Mouse (Mus musculus): ENCODE data around the gene Tcea3.

Gene Tcea3

GRCm38 (mm10) chr4:136281611-136282010, 34.1 kb downstream of the Tcea3 start:
- no peak for DNase-seq (ENCODE audit: low spot score)

DNA sequence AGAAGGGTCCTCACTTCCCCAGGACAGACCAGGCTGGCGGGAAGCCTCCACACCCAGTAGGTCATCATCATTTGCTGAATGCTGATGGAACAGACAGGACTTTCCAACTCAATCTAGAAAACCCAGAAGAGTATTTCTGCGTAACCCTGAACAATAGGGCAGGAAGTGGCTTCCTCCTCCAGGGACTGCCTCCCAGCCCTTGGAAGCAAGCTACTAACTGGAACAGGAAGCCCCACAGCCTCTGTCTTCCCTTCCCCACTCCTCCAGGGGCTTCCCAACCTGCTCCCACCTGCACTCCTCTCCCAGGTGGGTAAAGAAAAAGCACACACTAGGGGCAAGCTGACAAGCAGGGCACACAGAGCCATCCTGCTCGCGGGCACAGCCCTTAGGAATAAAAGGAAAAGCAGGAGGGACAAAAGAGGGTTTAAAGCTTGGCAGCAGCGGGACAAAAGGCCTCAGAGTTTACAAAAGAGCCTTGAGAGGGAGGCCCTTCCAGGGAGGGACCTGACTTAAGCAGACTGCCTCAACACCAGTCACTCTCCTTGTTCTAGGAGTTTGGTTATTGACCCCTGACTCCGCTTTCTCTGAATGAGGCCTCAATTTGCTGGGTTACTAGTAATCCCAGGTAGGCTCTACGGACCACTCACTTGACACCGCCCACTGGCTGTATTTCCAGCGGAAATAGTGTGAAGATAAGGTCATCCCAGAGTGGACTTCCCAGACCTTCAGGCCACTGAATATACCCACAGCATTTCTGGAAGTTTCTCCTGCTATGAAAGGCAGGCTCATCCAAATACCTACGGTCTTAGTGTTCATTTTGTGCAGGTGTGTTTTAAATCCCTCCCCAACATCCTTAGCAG, 35.3 kb downstream of the Tcea3 start:
- peak; percentile 69 for DNase-seq (ENCODE audit: low spot score)

DNA sequence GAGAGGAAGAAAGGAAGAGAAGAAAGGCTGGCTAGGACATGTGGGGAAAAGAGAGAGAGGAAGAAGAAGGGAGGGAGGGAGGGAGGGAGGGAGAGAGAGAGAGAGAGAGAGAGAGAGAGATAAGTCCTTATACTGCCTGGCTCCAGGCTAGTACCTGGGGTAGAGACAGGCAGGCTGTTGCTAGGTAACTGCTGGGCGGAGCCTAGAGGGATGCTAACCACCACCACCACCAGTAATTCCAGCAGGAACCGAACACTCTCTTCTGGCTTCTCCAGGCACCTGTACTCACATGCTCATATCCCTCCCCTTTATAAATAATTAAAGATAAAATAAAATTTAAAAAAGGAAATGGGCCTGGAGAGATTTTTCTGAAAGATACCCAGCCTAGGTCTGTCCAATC, 36.3 kb downstream of the Tcea3 start:
- peak; percentile 31 for DNase-seq (ENCODE audit: low spot score)

GRCm38 (mm10) chr4:136284455-136284854, 36.9 kb downstream of the Tcea3 start, which contains the start of gene Zfp46:
Zfp46 (plus strand) TSS chr4:136284683.
- peak; percentile 16 for DNase-seq (ENCODE audit: low spot score)

- no peak for DNase-seq (ENCODE audit: low spot score)
Observed at GRCm38 (mm10) chr4:136284891-136285290, 37.4 kb downstream of the Tcea3 start.

GRCm38 (mm10) chr4:136285348-136285810, 37.9 kb downstream of the Tcea3 start:
- peak; percentile 98 for DNase-seq (ENCODE audit: low spot score)

GRCm38 (mm10) chr4:136285811-136286371, 38.4 kb downstream of the Tcea3 start:
- peak; percentile 97 for DNase-seq (ENCODE audit: low spot score)

DNA sequence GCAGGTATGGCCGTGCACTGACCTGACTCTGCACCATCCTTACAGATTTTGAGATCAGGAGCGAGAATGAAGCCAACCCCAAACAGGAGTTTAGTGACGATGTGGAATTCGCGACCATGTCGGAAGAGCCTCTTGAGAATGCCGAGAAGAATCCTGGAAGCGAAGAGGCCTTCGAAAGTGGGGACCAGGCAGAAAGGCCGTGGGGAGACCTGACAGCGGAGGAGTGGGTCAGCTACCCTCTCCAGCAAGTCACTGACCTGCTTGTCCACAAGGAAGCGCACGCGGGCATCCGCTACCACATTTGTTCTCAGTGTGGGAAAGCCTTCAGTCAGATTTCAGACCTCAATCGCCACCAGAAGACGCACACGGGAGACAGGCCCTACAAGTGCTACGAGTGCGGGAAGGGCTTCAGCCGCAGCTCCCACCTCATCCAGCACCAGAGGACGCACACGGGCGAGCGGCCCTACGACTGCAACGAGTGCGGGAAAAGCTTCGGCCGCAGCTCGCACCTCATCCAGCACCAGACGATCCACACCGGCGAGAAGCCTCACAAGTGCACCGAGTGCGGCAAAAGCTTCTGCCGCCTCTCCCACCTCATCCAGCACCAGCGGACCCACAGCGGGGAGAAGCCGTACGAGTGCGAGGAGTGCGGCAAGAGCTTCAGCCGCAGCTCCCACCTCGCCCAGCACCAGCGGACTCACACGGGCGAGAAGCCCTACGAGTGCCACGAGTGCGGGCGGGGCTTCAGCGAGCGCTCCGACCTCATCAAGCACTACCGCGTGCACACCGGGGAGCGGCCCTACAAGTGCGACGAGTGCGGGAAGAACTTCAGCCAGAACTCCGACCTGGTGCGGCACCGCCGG, 42.6 kb downstream of the Tcea3 start:
- peak; percentile 44 for DNase-seq (ENCODE audit: low spot score)

- peak; percentile 14 for DNase-seq (ENCODE audit: low spot score)
Observed at GRCm38 (mm10) chr4:136290781-136291595, 43.5 kb downstream of the Tcea3 start.

DNA sequence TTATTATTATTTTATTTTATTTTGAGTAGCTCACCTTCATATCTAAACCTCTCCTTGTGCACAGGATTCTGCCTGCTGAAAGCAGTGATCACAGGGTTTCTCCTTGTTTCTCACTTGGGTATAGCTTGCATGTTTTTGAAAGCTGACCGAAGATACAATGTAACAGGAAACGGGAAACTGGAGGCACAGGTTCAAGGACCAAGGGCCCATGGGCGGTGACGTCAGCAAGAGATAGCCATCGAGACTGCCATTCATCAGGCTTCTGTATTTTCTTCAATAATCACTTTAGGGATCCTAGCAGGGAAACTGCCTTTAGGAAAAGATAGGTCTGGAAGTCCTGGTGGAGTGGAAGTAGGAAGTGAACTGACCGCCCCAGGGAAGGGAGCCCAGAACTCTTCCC, 44.2 kb downstream of the Tcea3 start:
- DNase-seq (ENCODE audit: low spot score) = no peak

- no peak for DNase-seq (ENCODE audit: low spot score)
Observed at GRCm38 (mm10) chr4:136295941-136296340, 48.4 kb downstream of the Tcea3 start.

- DNase-seq (ENCODE audit: low spot score) = no peak
Observed at GRCm38 (mm10) chr4:136302462-136302861, 54.9 kb downstream of the Tcea3 start.

GRCm38 (mm10) chr4:136304181-136304580, 56.7 kb downstream of the Tcea3 start:
- DNase-seq (ENCODE audit: low spot score) = no peak

DNA sequence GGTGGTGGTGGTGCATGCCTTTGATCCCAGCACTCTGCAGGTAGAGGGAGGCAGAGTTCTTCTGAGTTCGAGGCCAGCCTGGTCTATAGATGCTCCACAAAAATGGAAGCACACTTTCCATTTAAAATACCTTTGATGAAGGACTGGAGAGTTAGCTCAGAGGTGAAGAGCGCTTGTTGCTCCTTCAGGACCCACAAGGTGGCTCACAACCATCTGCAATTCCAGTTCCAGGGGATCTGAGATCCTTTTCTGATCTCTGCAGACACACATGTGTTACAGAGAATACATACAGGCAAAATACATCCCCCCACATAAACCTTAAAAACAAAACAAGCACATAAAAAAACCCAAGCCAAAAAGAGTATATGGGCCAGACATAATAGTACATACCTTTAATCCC, 60.8 kb downstream of the Tcea3 start:
- peak; percentile 22 for DNase-seq (ENCODE audit: low spot score)

DNA sequence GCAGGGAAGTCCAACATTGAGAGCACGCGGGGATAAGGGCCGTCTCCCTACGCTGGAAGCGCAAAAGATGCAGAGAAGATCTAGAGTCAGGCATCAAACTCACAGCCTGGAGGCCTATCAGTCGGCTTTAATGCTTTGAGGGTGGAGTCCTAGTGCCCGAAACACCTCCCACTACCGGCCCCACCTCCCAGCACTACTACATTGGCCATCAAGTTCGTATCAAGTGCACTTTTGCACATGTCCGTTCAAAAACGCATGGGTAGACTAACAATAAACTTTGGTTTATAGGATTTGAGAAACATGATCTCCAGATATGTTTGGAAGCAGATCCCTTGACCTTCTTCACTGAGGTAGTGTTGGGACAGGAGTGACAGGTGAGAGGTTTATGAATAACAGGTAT, 62.3 kb downstream of the Tcea3 start:
- DNase-seq (ENCODE audit: low spot score) = peak; percentile 83

GRCm38 (mm10) chr4:136310229-136311041, 62.9 kb downstream of the Tcea3 start, which contains the start of gene Hnrnpr:
Hnrnpr (plus strand) TSS chr4:136310942.
- DNase-seq (ENCODE audit: low spot score) = peak; percentile 99

- DNase-seq (ENCODE audit: low spot score) = peak; percentile 57
Observed at GRCm38 (mm10) chr4:136311042-136311999, 63.8 kb downstream of the Tcea3 start.

DNA sequence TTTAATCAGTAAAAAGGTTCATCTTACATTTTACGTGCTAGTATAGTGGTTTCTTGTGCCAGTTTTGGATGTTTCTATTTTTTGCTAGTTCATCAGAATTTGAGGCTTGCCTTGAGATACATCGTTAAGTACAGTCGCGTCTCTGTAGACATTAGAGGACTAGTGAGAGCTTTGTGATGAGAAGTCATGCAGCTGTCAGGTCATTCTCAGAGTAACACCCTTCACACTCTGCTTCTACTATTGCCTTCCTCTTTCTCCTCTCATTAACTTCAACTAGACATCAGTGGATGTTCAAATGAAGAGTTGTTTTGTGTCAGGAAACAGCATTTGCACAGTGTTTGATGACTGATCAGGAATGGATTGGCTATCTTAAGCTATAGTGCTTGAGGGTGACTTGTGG, 65.1 kb downstream of the Tcea3 start:
- DNase-seq (ENCODE audit: low spot score) = peak; percentile 21

DNA sequence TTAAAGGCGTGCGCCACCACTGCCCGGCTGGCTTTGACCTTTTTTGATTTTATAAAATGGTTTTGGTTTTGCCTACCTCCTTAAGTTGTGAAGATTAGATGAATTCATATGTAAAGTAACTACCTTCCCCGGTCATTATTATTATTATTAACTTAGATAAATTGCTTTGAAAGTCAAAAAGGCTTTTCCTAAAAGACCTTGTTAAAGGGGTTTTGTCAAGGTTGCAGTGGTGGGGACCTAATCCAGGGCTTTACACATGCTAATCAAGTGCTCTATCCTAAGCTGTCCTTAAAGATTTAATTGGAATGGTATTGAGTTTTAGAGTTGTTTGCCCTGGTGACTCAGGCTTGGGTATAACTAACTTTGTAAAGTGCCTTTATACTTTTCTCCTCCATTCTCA, 70.1 kb downstream of the Tcea3 start:
- DNase-seq (ENCODE audit: low spot score) = no peak

All from embryo, embryonic 10.5 days (tissue).